In genomic region chr14:31435018-31435915, GRCm38 (mm10) we compare ENCODE assay signal across 8 mouse cellular contexts. TPM values are rescaled to one million over a fixed set of nuclear protein-coding genes. Genes with fewer than 3 reads are reported as not detected.
DNase-seq lines count a peak whose midpoint lies in the region; ATAC-seq lines count a peak whose summit lies in the region.

No protein-coding gene starts in this region.

- DNase-seq in heart, postnatal 25 days (ENCODE audit: low spot score), result no peak
- DNase-seq in MN1 (ENCODE audit: low spot score), result peak; percentile 58
- DNase-seq in embryonic facial prominence, embryonic 10.5 days (ENCODE audit: low spot score), result peak; percentile 66
- DNase-seq in neural tube, embryonic 10.5 days (ENCODE audit: extremely low spot score, low spot score), result peak; percentile 62
- DNase-seq in c-Kit-positive CD71-positive TER-119-positive erythroid progenitor cells, embryonic 14.5 days (ENCODE audit: low spot score), result no peak

- H3K27me3 ChIP-seq in heart, embryonic 11.5 days (ENCODE audit: control insufficient read depth, insufficient read depth, low read length), result 0 out of 2 replicates have a peak, but pooled peaks cover 2% of the 10 kb centered on the region
- peaks cover 22% of the 10 kb centered on the region for H3K27me3 ChIP-seq in embryonic facial prominence, embryonic 10.5 days (replicated peaks; ENCODE audit: low read depth, poor library complexity, severe bottlenecking)
- H3K27me3 ChIP-seq in hindbrain, embryonic 12.5 days, result peaks cover 11% of the 10 kb centered on the region; the same call in 1 of the 2 replicates
- no peaks in the 10 kb centered on the region for H3K27me3 ChIP-seq in limb, embryonic 12.5 days

- H3K27ac ChIP-seq in heart, embryonic 11.5 days (ENCODE audit: low read depth, low read length), result peak overlapping the region; percentile 62
- H3K27ac ChIP-seq in embryonic facial prominence, embryonic 10.5 days (replicated peaks), result peak overlapping the region; percentile 92
- peak overlapping the region; percentile 92 for H3K27ac ChIP-seq in hindbrain, embryonic 12.5 days
- peak overlapping the region; percentile 81 for H3K27ac ChIP-seq in limb, embryonic 12.5 days

- peak; percentile 25 for ATAC-seq in heart, embryonic 11.5 days (replicated peaks; ENCODE audit: insufficient number of reproducible peaks, low FRiP score, low TSS enrichment)
- peak; percentile 78 for ATAC-seq in hindbrain, embryonic 12.5 days (ENCODE audit: low FRiP score)
- ATAC-seq in limb, embryonic 12.5 days (ENCODE audit: insufficient number of reproducible peaks, insufficient read depth, low FRiP score, low TSS enrichment, low read depth), result peak; percentile 46; the same call in 1 of the 2 replicates

- H3K4me2 ChIP-seq in heart, embryonic 11.5 days, result peak overlapping the region; percentile 91
- peak overlapping the region; percentile 90 for H3K4me2 ChIP-seq in hindbrain, embryonic 12.5 days (replicated peaks)
- peak overlapping the region; percentile 94 for H3K4me2 ChIP-seq in limb, embryonic 12.5 days

- WGBS in heart, embryonic 11.5 days (ENCODE audit: insufficient replicate concordance), result 2% methylated on average over 53 of the region's 53 CpGs
- under 1% methylated on average over 53 of the region's 53 CpGs for WGBS in embryonic facial prominence, embryonic 10.5 days
- WGBS in hindbrain, embryonic 12.5 days, result under 1% methylated on average over 53 of the region's 53 CpGs
- under 1% methylated on average over 53 of the region's 53 CpGs for WGBS in limb, embryonic 12.5 days

- no peaks in the 10 kb centered on the region for H3K9me3 ChIP-seq in heart, embryonic 11.5 days (replicated peaks; ENCODE audit: control insufficient read depth, low read length)
- H3K9me3 ChIP-seq in embryonic facial prominence, embryonic 10.5 days, result no peaks in the 10 kb centered on the region
- H3K9me3 ChIP-seq in hindbrain, embryonic 12.5 days (replicated peaks), result no peaks in the 10 kb centered on the region
- no peaks in the 10 kb centered on the region for H3K9me3 ChIP-seq in limb, embryonic 12.5 days

- H3K36me3 ChIP-seq in heart, embryonic 11.5 days (ENCODE audit: control insufficient read depth, insufficient read depth, low read length), result no peaks in the 10 kb centered on the region
- H3K36me3 ChIP-seq in embryonic facial prominence, embryonic 10.5 days (replicated peaks), result no peaks in the 10 kb centered on the region
- H3K36me3 ChIP-seq in hindbrain, embryonic 12.5 days, result 0 out of 2 replicates have a peak, but pooled peaks cover 4% of the 10 kb centered on the region
- H3K36me3 ChIP-seq in limb, embryonic 12.5 days, result peaks cover 20% of the 10 kb centered on the region

- peak overlapping the region; percentile 82 for H3K4me3 ChIP-seq in heart, embryonic 11.5 days (ENCODE audit: low read depth, low read length)
- peak overlapping the region; percentile 88 for H3K4me3 ChIP-seq in embryonic facial prominence, embryonic 10.5 days
- H3K4me3 ChIP-seq in hindbrain, embryonic 12.5 days, result peak overlapping the region; percentile 82
- H3K4me3 ChIP-seq in limb, embryonic 12.5 days (replicated peaks), result peak overlapping the region; percentile 64

- peaks cover 36% of the 10 kb centered on the region for H3K4me1 ChIP-seq in heart, embryonic 11.5 days (ENCODE audit: control insufficient read depth, insufficient read depth, low read length)
- H3K4me1 ChIP-seq in embryonic facial prominence, embryonic 10.5 days, result peaks cover 59% of the 10 kb centered on the region
- H3K4me1 ChIP-seq in hindbrain, embryonic 12.5 days, result peaks cover 19% of the 10 kb centered on the region
- peaks cover 49% of the 10 kb centered on the region for H3K4me1 ChIP-seq in limb, embryonic 12.5 days (replicated peaks)

- peak overlapping the region; percentile 86 for H3K9ac ChIP-seq in heart, embryonic 11.5 days (ENCODE audit: low read depth, low read length)
- H3K9ac ChIP-seq in hindbrain, embryonic 12.5 days, result peak overlapping the region; percentile 89
- peak overlapping the region; percentile 70 for H3K9ac ChIP-seq in limb, embryonic 12.5 days (replicated peaks)

- intact Hi-C loops in heart, postnatal 25 days (cut with DNase I), result loop anchor here (2.0 kb wide), 1 partner anchor 20 kb away; no protein-coding TSS in a partner anchor

RNA-seq across cellular contexts. Expression of gene Sh3bp5, which starts 0.6 kb away (rescaled TPM):
- polyA plus RNA-seq in heart, embryonic 11.5 days (2014; fragmentation: Nextera tagmentation; extraction: Ambion mirVana), result 10.9 and 16.8 TPM in 2 replicates
- total RNA-seq in heart, postnatal 25 days (2021), result 10 to 100 TPM; 41.0 to 58.1 TPM
- 26.3 and 30.2 TPM in 2 replicates for polyA plus RNA-seq in embryonic facial prominence, embryonic 10.5 days (2016; fragmentation: Nextera tagmentation; extraction: Ambion mirVana)
- polyA plus RNA-seq in hindbrain, embryonic 12.5 days (2016; fragmentation: Nextera tagmentation; extraction: Ambion mirVana), result 54.9 and 68.0 TPM in 2 replicates
- 41.9 and 47.4 TPM in 2 replicates for polyA plus RNA-seq in limb, embryonic 12.5 days (2016; fragmentation: Nextera tagmentation; extraction: Ambion mirVana)

RNA-seq across cellular contexts. Expression of gene Eaf1, which starts 58.9 kb away (rescaled TPM):
- 16.6 and 19.3 TPM in 2 replicates for polyA plus RNA-seq in heart, embryonic 11.5 days (2014; fragmentation: Nextera tagmentation; extraction: Ambion mirVana)
- 10 to 100 TPM; 10.7 to 11.4 TPM for total RNA-seq in heart, postnatal 25 days (2021)
- polyA plus RNA-seq in embryonic facial prominence, embryonic 10.5 days (2016; fragmentation: Nextera tagmentation; extraction: Ambion mirVana), result 32.6 and 35.8 TPM in 2 replicates
- 19.3 and 19.8 TPM in 2 replicates for polyA plus RNA-seq in hindbrain, embryonic 12.5 days (2016; fragmentation: Nextera tagmentation; extraction: Ambion mirVana)
- 29.4 and 30.1 TPM in 2 replicates for polyA plus RNA-seq in limb, embryonic 12.5 days (2016; fragmentation: Nextera tagmentation; extraction: Ambion mirVana)

RNA-seq across cellular contexts. Expression of gene Mettl6, which starts 59.6 kb away (rescaled TPM):
- polyA plus RNA-seq in heart, embryonic 11.5 days (2014; fragmentation: Nextera tagmentation; extraction: Ambion mirVana), result 52.2 and 58.3 TPM in 2 replicates
- 10 to 100 TPM in 1 of 2 experiments, 1 to 10 TPM in 1; 8.6 to 11.7 TPM for total RNA-seq in heart, postnatal 25 days (2021)
- polyA plus RNA-seq in embryonic facial prominence, embryonic 10.5 days (2016; fragmentation: Nextera tagmentation; extraction: Ambion mirVana), result 79.1 and 86.2 TPM in 2 replicates
- polyA plus RNA-seq in hindbrain, embryonic 12.5 days (2016; fragmentation: Nextera tagmentation; extraction: Ambion mirVana), result 62.6 and 73.8 TPM in 2 replicates
- 85.1 and 89.2 TPM in 2 replicates for polyA plus RNA-seq in limb, embryonic 12.5 days (2016; fragmentation: Nextera tagmentation; extraction: Ambion mirVana)

Comparison
In these comparisons a context has a peak if more than half of its experiments do, and no peak if none do; other contexts are left out.
1. ATAC-seq: peak in every context shown above with its lines; median percentile 78 in hindbrain, embryonic 12.5 days; 46 in limb, embryonic 12.5 days; 25 in heart, embryonic 11.5 days.
2. DNase-seq: peak in MN1 (single experiment), embryonic facial prominence, embryonic 10.5 days (single experiment) and neural tube, embryonic 10.5 days (single experiment); none in heart, postnatal 25 days (single experiment) and c-Kit-positive CD71-positive TER-119-positive erythroid progenitor cells, embryonic 14.5 days (single experiment).
3. Peak in every context shown above with its lines, with median percentiles within 50 percentile points of each other: H3K27ac ChIP-seq, H3K4me2 ChIP-seq, H3K4me3 ChIP-seq and H3K9ac ChIP-seq.